8 mouse cellular contexts compared by ENCODE assay signal in the genomic region with DNA sequence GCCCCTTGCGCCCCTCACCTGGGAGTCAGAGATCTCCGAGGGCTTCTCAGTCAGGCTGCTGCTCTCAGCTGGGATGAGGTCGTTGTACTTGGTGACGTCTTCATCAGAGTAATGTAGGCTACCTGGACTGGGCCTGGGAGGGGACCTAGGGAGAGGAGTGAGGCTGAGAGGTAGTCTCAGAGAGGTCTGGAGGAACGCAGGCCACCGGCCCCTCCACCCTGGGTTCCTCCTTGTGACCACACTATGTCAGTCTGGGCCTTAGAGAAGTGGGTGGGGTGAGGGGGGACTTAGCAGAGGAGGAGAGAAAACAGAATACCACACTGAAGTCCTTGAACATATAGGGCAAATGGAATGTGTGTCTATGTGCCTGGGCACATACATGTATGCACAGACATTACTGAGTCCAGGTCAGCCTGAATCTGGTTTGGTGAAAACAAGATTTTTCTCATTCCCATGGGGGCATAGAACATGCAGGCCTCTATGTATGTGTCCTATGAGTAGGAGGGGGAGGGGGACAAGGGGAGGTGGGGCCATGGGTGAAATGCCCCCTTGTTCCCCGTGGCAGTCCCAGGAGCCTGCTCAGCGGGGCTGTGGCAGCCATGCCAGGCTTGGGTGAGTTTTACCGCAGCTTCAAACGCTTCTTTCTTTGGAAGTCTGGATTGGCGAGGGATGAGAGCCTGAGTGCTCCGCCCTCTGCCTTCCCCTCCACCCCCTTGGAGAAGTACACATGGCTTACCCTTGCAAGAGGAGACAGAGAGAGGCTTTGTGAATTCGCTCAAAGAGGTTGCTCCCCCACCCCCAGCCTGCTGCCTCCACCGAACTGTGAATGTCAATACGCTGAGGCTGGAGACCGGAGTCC. TPM values are rescaled to one million over a fixed set of nuclear protein-coding genes. Genes with fewer than 3 reads are reported as not detected.
DNase-seq lines count a peak whose midpoint lies in the region; ATAC-seq lines count a peak whose summit lies in the region.

No protein-coding gene starts in this region.

- H3K27ac ChIP-seq in hindbrain, embryonic 10.5 days = peak overlapping the region; percentile 87
- H3K27ac ChIP-seq in limb, embryonic 15.5 days = peak overlapping the region; percentile 65

- peak overlapping the region; percentile 9; the same call in 1 of the 2 replicates for H3K4me3 ChIP-seq in hindbrain, embryonic 10.5 days
- no peak overlapping the region for H3K4me3 ChIP-seq in limb, embryonic 15.5 days

- no peak overlapping the region for H3K4me2 ChIP-seq in limb, embryonic 15.5 days

- ATAC-seq in limb, embryonic 15.5 days (ENCODE audit: insufficient number of reproducible peaks, low FRiP score, low TSS enrichment, low read depth) = peak; percentile 66
- no peak for ATAC-seq in CD4-positive, CD25-positive, alpha-beta regulatory T cell, adult 4 months

- DNase-seq in embryo, embryonic 10 days (ENCODE audit: low spot score) = peak; percentile 53
- DNase-seq in embryo, embryonic 9.5 days (ENCODE audit: extremely low spot score) = no peak
- peak; percentile 62 for DNase-seq in Muller cell, postnatal 12 days (ENCODE audit: inconsistent ontology term)
- DNase-seq in hindbrain, embryonic 10.5 days (ENCODE audit: low spot score) = peak; percentile 58
- no peak for DNase-seq in adrenal gland, postnatal 36 days
- no peak for DNase-seq in spleen, postnatal 36 days (ENCODE audit: low spot score in 2 of 2)

- peaks cover 68% of the 10 kb centered on the region for H3K4me1 ChIP-seq in hindbrain, embryonic 10.5 days (replicated peaks)
- H3K4me1 ChIP-seq in limb, embryonic 15.5 days = peaks cover 25% of the 10 kb centered on the region

- H3K9me3 ChIP-seq in hindbrain, embryonic 10.5 days = no peaks in the 10 kb centered on the region
- no peaks in the 10 kb centered on the region for H3K9me3 ChIP-seq in limb, embryonic 15.5 days

- 39% methylated on average over 16 of the region's 16 CpGs for WGBS in hindbrain, embryonic 10.5 days
- 46% methylated on average over 16 of the region's 16 CpGs for WGBS in limb, embryonic 15.5 days

- 0 out of 2 replicates have a peak overlapping the region, but pooled peaks have one; percentile 7 for H3K9ac ChIP-seq in limb, embryonic 15.5 days

- no peaks in the 10 kb centered on the region for H3K27me3 ChIP-seq in hindbrain, embryonic 10.5 days (ENCODE audit: insufficient read depth, poor library complexity, severe bottlenecking)
- no peaks in the 10 kb centered on the region for H3K27me3 ChIP-seq in limb, embryonic 15.5 days

- peaks cover 22% of the 10 kb centered on the region for H3K36me3 ChIP-seq in hindbrain, embryonic 10.5 days
- H3K36me3 ChIP-seq in limb, embryonic 15.5 days = peaks cover 17% of the 10 kb centered on the region; the same call in 1 of the 2 replicates

RNA-seq across cellular contexts. Expression of a gene that starts 39.9 kb away (rescaled TPM):
- polyA plus RNA-seq in hindbrain, embryonic 10.5 days (2016; fragmentation: Nextera tagmentation; extraction: Ambion mirVana) = 114 and 120 TPM in 2 replicates
- polyA plus RNA-seq in limb, embryonic 15.5 days (2015; fragmentation: Nextera tagmentation; extraction: Ambion mirVana) = 70.1 and 72.4 TPM in 2 replicates
- 100 to 1,000 TPM; 128 to 136 TPM for total RNA-seq in adrenal gland, postnatal 36 days (2021)
- 1 to 10 TPM; 2.1 to 2.3 TPM for polyA plus RNA-seq in CD4-positive, CD25-positive, alpha-beta regulatory T cell, adult 4 months (2017; shearing (Covaris generic))

Comparison
In these comparisons a context has a peak if more than half of its experiments do, and no peak if none do; other contexts are left out.
1. DNase-seq: peak in embryo, embryonic 10 days (single experiment), Muller cell, postnatal 12 days (single experiment) and hindbrain, embryonic 10.5 days (single experiment); none in embryo, embryonic 9.5 days (single experiment), adrenal gland, postnatal 36 days (0 of 2) and spleen, postnatal 36 days (0 of 2).
2. RNA of a gene that starts 39.9 kb away (polyA plus RNA-seq): 114 to 120 TPM in hindbrain, embryonic 10.5 days and 70.1 to 72.4 TPM in limb, embryonic 15.5 days; 2.1 to 2.3 TPM in CD4-positive, CD25-positive, alpha-beta regulatory T cell, adult 4 months; every median in the first group is over 10 times any median in the second.